Mouse (Mus musculus): ENCODE measurements at regions not wholly inside any gene's neighbourhood (a gene's known extent, or its start where the extent isn't known, plus 50 kb on each side); places are given as distances from the start of the nearest gene placed in this dataset.
A peak's percentile ranks its signal among the peaks of the same experiment; 100 is the strongest.
"Not testable (repeated sequence)": the region's sequence is repeated elsewhere in the genome, so short reads cannot be mapped to it uniquely, and the experiment has no call there.

GRCm38 (mm10) chr15:32042589-32042988, 134.5 kb upstream of the Tas2r119 start:
- Histone ChIP-seq H3K4me3 (ENCODE audit: low read depth, low read length) (no peak overlapping the region), H3K36me3 (ENCODE audit: control insufficient read depth, insufficient read depth, low read length) (no peaks in the 10 kb centered on the region), H3K27ac (ENCODE audit: low read length) (no peak overlapping the region), H3K4me2 (ENCODE audit: low read length) (no peak overlapping the region), H3K9ac (ENCODE audit: low read depth, low read length) (no peak overlapping the region), H3K9me3 (replicated peaks; ENCODE audit: control insufficient read depth, low read length, poor library complexity, severe bottlenecking) (no peaks in the 10 kb centered on the region), H3K4me1 (ENCODE audit: control insufficient read depth, insufficient read depth, low read length) (no peaks in the 10 kb centered on the region), H3K27me3 (ENCODE audit: control insufficient read depth, insufficient read depth, low read depth, low read length) (no peaks in the 10 kb centered on the region)
- WGBS, result 76% methylated on average over 1 of the region's 1 CpGs
- no peak for ATAC-seq

- H3K9me3 ChIP-seq (replicated peaks; ENCODE audit: control insufficient read depth, low read length, poor library complexity, severe bottlenecking), result no peaks in the 10 kb centered on the region
- no peaks in the 10 kb centered on the region for H3K36me3 ChIP-seq (ENCODE audit: control insufficient read depth, insufficient read depth, low read length)
- no peak for ATAC-seq
- H3K4me2 ChIP-seq (ENCODE audit: low read length), result no peak overlapping the region
- H3K27ac ChIP-seq (ENCODE audit: low read length), result no peak overlapping the region
- H3K4me1 ChIP-seq (ENCODE audit: control insufficient read depth, insufficient read depth, low read length), result no peaks in the 10 kb centered on the region
- H3K9ac ChIP-seq (ENCODE audit: low read depth, low read length), result no peak overlapping the region
- H3K27me3 ChIP-seq (ENCODE audit: control insufficient read depth, insufficient read depth, low read depth, low read length), result no peaks in the 10 kb centered on the region
- H3K4me3 ChIP-seq (ENCODE audit: low read depth, low read length), result no peak overlapping the region
These were observed 133.9 kb upstream of the Tas2r119 start for GRCm38 (mm10) chr15:32043207-32043606.

GRCm38 (mm10) chr15:32043670-32044069, 133.4 kb upstream of the Tas2r119 start:
- not testable (repeated sequence) for H3K27me3 ChIP-seq (ENCODE audit: control insufficient read depth, insufficient read depth, low read depth, low read length); H3K9me3 ChIP-seq (replicated peaks; ENCODE audit: control insufficient read depth, low read length, poor library complexity, severe bottlenecking); H3K36me3 ChIP-seq (ENCODE audit: control insufficient read depth, insufficient read depth, low read length); H3K9ac ChIP-seq (ENCODE audit: low read depth, low read length); H3K4me3 ChIP-seq (ENCODE audit: low read depth, low read length); ATAC-seq; H3K4me2 ChIP-seq (ENCODE audit: low read length); H3K27ac ChIP-seq (ENCODE audit: low read length); H3K4me1 ChIP-seq (ENCODE audit: control insufficient read depth, insufficient read depth, low read length)
- 97% methylated on average over 1 of the region's 1 CpGs for WGBS

- ATAC-seq, result no peak
- WGBS, result 26% methylated on average over 5 of the region's 5 CpGs
- H3K9ac ChIP-seq (ENCODE audit: low read depth, low read length), result no peak overlapping the region
- no peak overlapping the region for H3K4me3 ChIP-seq (ENCODE audit: low read depth, low read length)
- no peaks in the 10 kb centered on the region for H3K27me3 ChIP-seq (ENCODE audit: control insufficient read depth, insufficient read depth, low read depth, low read length)
- H3K4me2 ChIP-seq (ENCODE audit: low read length), result no peak overlapping the region
- H3K36me3 ChIP-seq (ENCODE audit: control insufficient read depth, insufficient read depth, low read length), result no peaks in the 10 kb centered on the region
- H3K9me3 ChIP-seq (replicated peaks; ENCODE audit: control insufficient read depth, low read length, poor library complexity, severe bottlenecking), result no peaks in the 10 kb centered on the region
- no peaks in the 10 kb centered on the region for H3K4me1 ChIP-seq (ENCODE audit: control insufficient read depth, insufficient read depth, low read length)
- H3K27ac ChIP-seq (ENCODE audit: low read length), result no peak overlapping the region
These were observed 128.3 kb upstream of the Tas2r119 start for GRCm38 (mm10) chr15:32048836-32049235.

- ATAC-seq, result peak; percentile 77
- Histone ChIP-seq H3K36me3 (ENCODE audit: control insufficient read depth, insufficient read depth, low read length) (no peaks in the 10 kb centered on the region), H3K9me3 (replicated peaks; ENCODE audit: control insufficient read depth, low read length, poor library complexity, severe bottlenecking) (no peaks in the 10 kb centered on the region), H3K4me1 (ENCODE audit: control insufficient read depth, insufficient read depth, low read length) (no peaks in the 10 kb centered on the region), H3K9ac (ENCODE audit: low read depth, low read length) (no peak overlapping the region), H3K4me2 (ENCODE audit: low read length) (no peak overlapping the region), H3K27me3 (ENCODE audit: control insufficient read depth, insufficient read depth, low read depth, low read length) (no peaks in the 10 kb centered on the region), H3K4me3 (ENCODE audit: low read depth, low read length) (no peak overlapping the region), H3K27ac (ENCODE audit: low read length) (no peak overlapping the region)
- WGBS, result 64% methylated on average over 4 of the region's 4 CpGs
These were observed 115.5 kb upstream of the Tas2r119 start for GRCm38 (mm10) chr15:32061573-32061972.

GRCm38 (mm10) chr15:32082109-32082508, 95.0 kb upstream of the Tas2r119 start:
- WGBS, result 89% methylated on average over 4 of the region's 4 CpGs
- Histone ChIP-seq H3K27ac (ENCODE audit: low read length) (no peak overlapping the region), H3K4me2 (ENCODE audit: low read length) (no peak overlapping the region)

GRCm38 (mm10) chr15:32093889-32094288, 83.2 kb upstream of the Tas2r119 start:
- Histone ChIP-seq H3K4me1 (ENCODE audit: control insufficient read depth, insufficient read depth, low read length) (no peaks in the 10 kb centered on the region), H3K4me2 (ENCODE audit: low read length) (no peak overlapping the region), H3K27me3 (ENCODE audit: control insufficient read depth, insufficient read depth, low read depth, low read length) (no peaks in the 10 kb centered on the region), H3K36me3 (ENCODE audit: control insufficient read depth, insufficient read depth, low read length) (no peaks in the 10 kb centered on the region), H3K9ac (ENCODE audit: low read depth, low read length) (no peak overlapping the region), H3K27ac (ENCODE audit: low read length) (no peak overlapping the region), H3K4me3 (ENCODE audit: low read depth, low read length) (no peak overlapping the region), H3K9me3 (replicated peaks; ENCODE audit: control insufficient read depth, low read length, poor library complexity, severe bottlenecking) (no peaks in the 10 kb centered on the region)
- WGBS, result 70% methylated on average over 11 of the region's 11 CpGs
- ATAC-seq, result no peak

More at GRCm38 (mm10) chr15:32082109-32082508, 95.0 kb upstream of the Tas2r119 start:
- no peaks in the 10 kb centered on the region for H3K9me3 ChIP-seq (replicated peaks; ENCODE audit: control insufficient read depth, low read length, poor library complexity, severe bottlenecking)
- no peak overlapping the region for H3K9ac ChIP-seq (ENCODE audit: low read depth, low read length)
- H3K27me3 ChIP-seq (ENCODE audit: control insufficient read depth, insufficient read depth, low read depth, low read length), result no peaks in the 10 kb centered on the region
- no peak for ATAC-seq
- H3K36me3 ChIP-seq (ENCODE audit: control insufficient read depth, insufficient read depth, low read length), result no peaks in the 10 kb centered on the region
- no peaks in the 10 kb centered on the region for H3K4me1 ChIP-seq (ENCODE audit: control insufficient read depth, insufficient read depth, low read length)
- no peak overlapping the region for H3K4me3 ChIP-seq (ENCODE audit: low read depth, low read length)

- no peak overlapping the region for H3K9ac ChIP-seq (ENCODE audit: low read depth, low read length)
- H3K27me3 ChIP-seq (ENCODE audit: control insufficient read depth, insufficient read depth, low read depth, low read length), result no peaks in the 10 kb centered on the region
- WGBS, result 97% methylated on average over 1 of the region's 1 CpGs
- H3K4me3 ChIP-seq (ENCODE audit: low read depth, low read length), result no peak overlapping the region
- no peak overlapping the region for H3K27ac ChIP-seq (ENCODE audit: low read length)
- no peaks in the 10 kb centered on the region for H3K9me3 ChIP-seq (replicated peaks; ENCODE audit: control insufficient read depth, low read length, poor library complexity, severe bottlenecking)
- no peak overlapping the region for H3K4me2 ChIP-seq (ENCODE audit: low read length)
- no peaks in the 10 kb centered on the region for H3K4me1 ChIP-seq (ENCODE audit: control insufficient read depth, insufficient read depth, low read length)
- ATAC-seq, result no peak
- H3K36me3 ChIP-seq (ENCODE audit: control insufficient read depth, insufficient read depth, low read length), result no peaks in the 10 kb centered on the region
These were observed 81.5 kb upstream of the Tas2r119 start for GRCm38 (mm10) chr15:32095554-32095953.

- no peak overlapping the region for H3K4me3 ChIP-seq (ENCODE audit: low read depth, low read length)
- no peak overlapping the region for H3K27ac ChIP-seq (ENCODE audit: low read length)
- no peak for ATAC-seq
- WGBS, result 93% methylated on average over 2 of the region's 2 CpGs
- H3K4me1 ChIP-seq (ENCODE audit: control insufficient read depth, insufficient read depth, low read length), result no peaks in the 10 kb centered on the region
- H3K36me3 ChIP-seq (ENCODE audit: control insufficient read depth, insufficient read depth, low read length), result no peaks in the 10 kb centered on the region
- H3K9ac ChIP-seq (ENCODE audit: low read depth, low read length), result no peak overlapping the region
- no peak overlapping the region for H3K4me2 ChIP-seq (ENCODE audit: low read length)
- H3K27me3 ChIP-seq (ENCODE audit: control insufficient read depth, insufficient read depth, low read depth, low read length), result no peaks in the 10 kb centered on the region
- no peaks in the 10 kb centered on the region for H3K9me3 ChIP-seq (replicated peaks; ENCODE audit: control insufficient read depth, low read length, poor library complexity, severe bottlenecking)
These were observed 66.4 kb upstream of the Tas2r119 start for GRCm38 (mm10) chr15:32110659-32111058.
